Mouse (Mus musculus) splenic B cell, adult 2 months (primary cell): Measurements from ENCODE around the gene Adam12.

Source experiments
- DNase-seq: peaks from one replicate; pipeline ENCODE4 v3.0.0-alpha.2; 2011; ENCODE audit warnings: low read depth, low spot score
- H3K27me3 ChIP-seq: 2 replicates; pipeline ENCODE4 v1.6.1; 2012; ENCODE audit warnings: mild to moderate bottlenecking, low read length, moderate library complexity, mixed read lengths; ENCODE audit not compliant: control insufficient read depth, poor library complexity, insufficient read depth, severe bottlenecking
- H3K36me3 ChIP-seq: 2 replicates; pipeline ENCODE4 v1.6.1; 2012; ENCODE audit warnings: mild to moderate bottlenecking, low read length, moderate library complexity, mixed read lengths; ENCODE audit not compliant: control insufficient read depth, poor library complexity, insufficient read depth, severe bottlenecking

Gene Adam12

DNA sequence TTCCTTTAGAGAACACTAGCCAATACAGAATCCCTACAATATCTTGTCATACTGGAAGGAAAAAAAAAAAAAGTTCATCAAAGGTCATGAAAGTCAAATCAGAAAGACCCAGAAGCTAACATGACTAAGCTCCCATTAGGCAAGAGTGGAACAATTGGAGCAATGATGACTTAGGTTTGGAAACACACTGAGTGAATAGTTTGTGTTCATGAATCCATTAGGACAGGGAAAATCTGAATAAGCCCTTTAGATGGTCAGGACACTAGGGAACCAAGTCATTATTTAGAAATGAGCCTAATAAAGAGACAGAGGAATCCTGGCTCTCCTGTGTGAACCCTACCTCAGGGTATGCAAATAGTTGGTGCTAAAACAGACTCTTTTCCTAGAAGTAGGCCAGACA lies 4.8 kb upstream of the Adam12 start:
- Histone ChIP-seq H3K36me3 (no peaks in the 10 kb centered on the region), H3K27me3 (no peaks in the 10 kb centered on the region; the same call in 1 of the 2 replicates)
- no peak for DNase-seq

GRCm38 (mm10) chr7:134235552-134235951 lies 3.6 kb upstream of the Adam12 start:
- no peak for DNase-seq
- no peaks in the 10 kb centered on the region; the same call in 1 of the 2 replicates for H3K27me3 ChIP-seq
- H3K36me3 ChIP-seq = no peaks in the 10 kb centered on the region

- DNase-seq = no peak
- H3K27me3 ChIP-seq = no peaks in the 10 kb centered on the region; the same call in 1 of the 2 replicates
- no peaks in the 10 kb centered on the region for H3K36me3 ChIP-seq
These were observed 1.2 kb downstream of the Adam12 start for GRCm38 (mm10) chr7:134230708-134231107.

GRCm38 (mm10) chr7:134229899-134230298 lies 2.0 kb downstream of the Adam12 start:
- no peak for DNase-seq
- no peaks in the 10 kb centered on the region for H3K36me3 ChIP-seq
- no peaks in the 10 kb centered on the region; the same call in 1 of the 2 replicates for H3K27me3 ChIP-seq

- DNase-seq = no peak
- Histone ChIP-seq H3K27me3 (no peaks in the 10 kb centered on the region; the same call in 1 of the 2 replicates), H3K36me3 (no peaks in the 10 kb centered on the region)
These were observed 4.0 kb downstream of the Adam12 start for GRCm38 (mm10) chr7:134227773-134228455.

GRCm38 (mm10) chr7:134227101-134227500 lies 4.8 kb downstream of the Adam12 start:
- H3K36me3 ChIP-seq = no peaks in the 10 kb centered on the region

DNA sequence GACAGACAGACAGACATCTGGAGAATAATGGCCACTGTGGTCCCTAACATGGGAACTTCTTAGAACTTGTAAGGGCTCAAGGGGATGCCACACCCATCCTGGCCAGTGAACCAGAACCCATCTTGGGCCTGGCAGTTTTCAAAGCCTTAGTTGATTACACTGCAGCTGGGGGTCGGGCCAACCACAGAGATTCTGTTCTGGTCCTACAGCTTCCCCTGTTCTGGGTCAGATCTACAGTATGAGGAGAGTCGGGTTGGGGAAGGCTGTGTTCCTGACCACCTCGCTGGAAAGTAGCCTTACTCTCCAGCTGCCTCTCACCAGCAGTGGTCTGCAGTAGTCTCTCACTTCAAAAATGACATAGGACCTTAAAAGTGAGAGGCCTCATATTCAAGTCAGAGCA lies 5.7 kb downstream of the Adam12 start:
- DNase-seq = no peak
- Histone ChIP-seq H3K36me3 (no peaks in the 10 kb centered on the region), H3K27me3 (no peaks in the 10 kb centered on the region)

More at GRCm38 (mm10) chr7:134227101-134227500, 4.8 kb downstream of the Adam12 start:
- DNase-seq = no peak
- H3K27me3 ChIP-seq = no peaks in the 10 kb centered on the region

- H3K36me3 ChIP-seq = no peaks in the 10 kb centered on the region
- no peak for DNase-seq
- H3K27me3 ChIP-seq = no peaks in the 10 kb centered on the region
These were observed 7.0 kb downstream of the Adam12 start for GRCm38 (mm10) chr7:134224741-134225612.

GRCm38 (mm10) chr7:134224421-134224740 lies 7.6 kb downstream of the Adam12 start:
- no peaks in the 10 kb centered on the region for H3K36me3 ChIP-seq
- H3K27me3 ChIP-seq = no peaks in the 10 kb centered on the region
- no peak for DNase-seq

DNA sequence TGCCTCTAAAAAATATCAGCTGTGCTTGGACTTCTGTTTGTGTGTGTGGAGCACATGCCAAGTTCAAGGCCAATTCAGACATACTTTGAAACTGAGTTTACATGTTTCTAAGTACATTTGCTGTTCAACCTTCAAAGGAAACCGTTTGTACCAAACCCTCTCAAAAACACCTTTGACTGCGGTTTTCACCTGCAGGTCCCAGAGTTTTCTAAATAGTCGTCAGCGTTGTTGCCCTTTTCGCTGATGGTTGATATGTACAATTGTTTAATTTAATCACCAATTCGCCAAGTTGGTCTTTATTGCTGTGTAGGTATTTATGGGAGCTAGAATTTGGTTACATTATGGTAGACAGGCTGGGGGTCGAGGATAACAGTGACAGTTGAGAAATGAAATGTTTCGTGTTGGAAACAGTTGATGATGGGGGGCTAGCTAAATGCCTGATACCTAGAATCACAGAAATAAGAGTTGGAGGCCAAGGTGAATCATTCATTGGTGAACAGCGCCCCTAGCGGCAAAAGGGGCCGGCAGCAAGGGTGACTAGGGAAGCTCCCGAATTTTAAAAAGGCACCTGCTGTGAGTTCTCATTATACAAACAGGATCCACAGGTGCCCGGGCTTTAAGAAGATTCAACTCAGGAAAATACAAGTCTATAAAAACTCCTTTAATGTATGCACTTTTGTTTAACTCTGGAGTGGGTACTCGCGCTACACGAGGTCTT lies 8.3 kb downstream of the Adam12 start:
- H3K27me3 ChIP-seq = no peaks in the 10 kb centered on the region
- DNase-seq = no peak
- no peaks in the 10 kb centered on the region for H3K36me3 ChIP-seq

DNA sequence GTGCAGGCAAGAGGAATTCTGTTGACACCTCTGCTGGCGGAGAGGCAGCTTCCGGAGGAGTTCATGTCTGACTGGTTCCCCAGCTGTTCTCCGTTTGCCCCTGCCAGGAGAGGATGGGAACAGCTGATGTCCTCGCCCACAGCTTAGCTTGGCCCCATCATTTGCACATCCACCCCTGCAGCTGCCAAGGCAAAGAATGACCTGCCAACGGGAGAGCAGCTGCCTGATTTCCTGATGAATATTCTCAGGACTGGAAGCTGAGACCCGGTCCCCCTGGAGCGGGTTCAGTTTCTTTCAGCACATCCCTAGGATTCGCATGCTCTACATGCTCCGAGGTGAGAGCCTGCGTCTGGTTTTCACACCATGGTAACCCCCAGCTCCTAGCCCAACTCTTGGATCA lies 24.0 kb downstream of the Adam12 start:
- no peaks in the 10 kb centered on the region for H3K36me3 ChIP-seq
- no peak for DNase-seq
- H3K27me3 ChIP-seq = no peaks in the 10 kb centered on the region

DNA sequence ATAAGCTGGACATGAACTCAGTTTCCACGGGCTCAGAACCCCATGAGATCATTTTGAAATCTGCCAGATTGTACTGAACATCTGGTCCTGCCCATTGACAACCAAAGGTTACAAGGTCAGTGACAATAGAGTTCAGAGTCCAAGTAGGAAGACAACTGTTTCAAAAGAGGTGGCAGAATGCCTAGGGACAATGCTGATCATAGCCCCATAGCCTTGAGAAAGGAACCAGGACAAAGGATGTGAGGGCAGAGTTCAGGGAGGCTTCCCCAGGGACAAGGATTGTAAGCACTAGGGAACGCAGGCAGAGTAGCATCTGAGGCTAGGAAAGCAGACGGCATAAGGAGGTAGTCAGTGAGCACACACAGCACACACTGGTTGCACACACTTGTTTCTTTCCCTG lies 38.9 kb downstream of the Adam12 start:
- Histone ChIP-seq H3K36me3 (no peaks in the 10 kb centered on the region), H3K27me3 (no peaks in the 10 kb centered on the region)
- DNase-seq = no peak

- no peak for DNase-seq
- no peaks in the 10 kb centered on the region for H3K27me3 ChIP-seq
These were observed 41.8 kb downstream of the Adam12 start for GRCm38 (mm10) chr7:134190101-134190500.

GRCm38 (mm10) chr7:134188565-134188964 lies 43.4 kb downstream of the Adam12 start:
- no peak for DNase-seq
- Histone ChIP-seq H3K36me3 (no peaks in the 10 kb centered on the region), H3K27me3 (no peaks in the 10 kb centered on the region)

More at GRCm38 (mm10) chr7:134190101-134190500, 41.8 kb downstream of the Adam12 start:
- no peaks in the 10 kb centered on the region for H3K36me3 ChIP-seq

DNA sequence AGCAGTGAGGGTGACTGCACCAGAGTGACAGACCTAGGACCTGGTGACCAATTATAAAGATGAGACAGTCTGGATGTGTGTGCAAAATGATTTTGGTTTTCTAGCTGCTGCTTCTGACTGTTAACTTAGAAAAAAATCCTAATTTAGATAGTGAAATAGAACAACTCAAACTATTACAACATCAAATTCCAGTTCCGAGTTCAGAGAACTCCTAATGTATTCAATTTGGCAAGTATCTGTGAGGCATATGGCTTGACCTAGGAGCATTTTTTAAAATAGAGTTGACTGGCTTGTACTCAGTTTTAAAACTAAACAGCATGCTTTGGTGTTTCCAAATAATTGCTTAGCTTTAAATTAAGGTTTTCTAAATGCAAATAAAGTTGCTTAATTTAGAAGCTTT lies 44.0 kb downstream of the Adam12 start:
- no peaks in the 10 kb centered on the region for H3K36me3 ChIP-seq
- no peak for DNase-seq
- H3K27me3 ChIP-seq = no peaks in the 10 kb centered on the region
